Mouse (Mus musculus): Measurements from ENCODE around the gene Capg. TPM values are rescaled to one million over a fixed set of nuclear protein-coding genes. Genes with fewer than 3 reads are reported as not detected.

The Capg gene
- total and polyA plus RNA-seq, 2 experiments from 2014 or later: 7.6 to 8.9 TPM

DNA sequence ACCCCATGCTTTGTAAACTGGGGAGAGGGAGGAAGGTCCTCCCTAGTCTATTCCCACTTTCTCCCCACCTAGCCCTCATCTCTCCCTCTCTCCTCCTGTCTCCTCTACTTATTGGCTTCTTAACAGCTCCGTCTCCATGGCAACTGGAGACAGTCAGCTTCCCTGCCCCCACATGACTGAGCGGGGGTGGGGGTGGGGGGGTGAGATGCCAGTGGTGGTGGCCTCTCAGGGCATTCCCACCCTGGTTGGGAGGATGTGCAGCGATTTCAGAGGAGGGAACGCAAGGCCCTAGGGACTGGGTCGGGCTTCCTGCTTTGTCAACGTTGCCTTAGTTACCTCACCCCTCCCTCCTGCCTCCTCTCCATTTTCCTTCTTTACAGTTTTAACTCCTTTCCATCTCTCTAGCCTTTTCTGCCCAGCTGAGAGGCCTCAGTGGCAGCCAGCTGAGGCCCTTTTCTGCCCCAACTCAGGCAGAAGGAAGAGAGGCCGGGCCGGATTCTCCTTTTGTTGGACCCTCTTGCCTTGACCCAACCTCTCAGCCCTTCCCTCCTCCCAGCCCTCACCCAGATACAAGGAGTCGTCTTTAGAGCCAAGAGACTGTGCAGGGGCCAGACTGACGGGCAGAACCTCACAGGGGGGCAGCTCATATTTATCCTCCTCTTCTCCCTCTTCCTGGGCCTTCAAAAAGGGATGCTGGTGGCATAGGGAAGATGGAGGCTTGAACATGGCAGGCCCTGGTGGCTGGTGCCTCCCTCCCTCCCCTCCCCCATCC lies 24.1 kb upstream of the Capg start:
- no peaks in the 10 kb centered on the region for H3K36me3 ChIP-seq (ENCODE audit: insufficient read depth)
- WGBS: 3% methylated on average over 10 of the region's 10 CpGs
- no peak for TF ChIP-seq CTCF (IDR thresholded peaks at IDR 0.05; ENCODE audit: low read depth)
- peak; percentile 96 for ATAC-seq
- no peaks in the 10 kb centered on the region for H3K27me3 ChIP-seq (ENCODE audit: insufficient read depth, low read length)
- peak overlapping the region; percentile 32 for H3K4me2 ChIP-seq (ENCODE audit: low read depth)
- peak overlapping the region; percentile 33 for H3K9ac ChIP-seq
- H3K9me3 ChIP-seq (ENCODE audit: low read length): no peaks in the 10 kb centered on the region
- peak; percentile 93 for DNase-seq
- H3K27ac ChIP-seq (ENCODE audit: low read depth, low read length): peak overlapping the region; percentile 94
- no peak overlapping the region; the same call in 1 of the 2 replicates for H3K4me3 ChIP-seq (ENCODE audit: low read depth, low read length)
- H3K4me1 ChIP-seq (ENCODE audit: insufficient read depth): peaks cover 21% of the 10 kb centered on the region

DNA sequence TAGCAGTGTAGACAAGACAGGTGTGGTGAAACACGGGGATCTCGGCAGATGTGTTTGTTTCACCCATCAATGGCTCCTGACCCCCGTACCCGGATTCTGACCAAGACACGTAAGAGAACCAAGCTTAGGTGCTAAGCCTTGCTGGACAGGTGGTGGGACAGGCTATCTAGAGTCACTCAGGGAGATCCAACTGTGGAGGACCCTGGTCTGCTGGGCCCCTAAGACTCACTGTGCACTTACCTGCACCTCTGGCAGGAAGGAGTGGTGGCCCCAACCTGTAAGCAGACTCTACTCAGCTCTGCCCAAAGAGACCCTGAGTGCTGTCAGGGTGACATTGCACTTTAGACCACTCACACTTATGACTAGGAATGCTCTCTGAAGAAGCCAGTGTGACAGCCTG lies 23.3 kb upstream of the Capg start:
- H3K4me3 ChIP-seq (ENCODE audit: low read depth, low read length): no peak overlapping the region
- ATAC-seq (no peak), DNase-seq (no peak)
- no peak overlapping the region for H3K9ac ChIP-seq
- H3K36me3 ChIP-seq (ENCODE audit: insufficient read depth): no peaks in the 10 kb centered on the region
- TF ChIP-seq CTCF (IDR thresholded peaks at IDR 0.05; ENCODE audit: low read depth): no peak
- H3K4me1 ChIP-seq (ENCODE audit: insufficient read depth): peaks cover 21% of the 10 kb centered on the region
- no peaks in the 10 kb centered on the region for H3K9me3 ChIP-seq (ENCODE audit: low read length)
- peak overlapping the region; percentile 94 for H3K27ac ChIP-seq (ENCODE audit: low read depth, low read length)
- no peak overlapping the region for H3K4me2 ChIP-seq (ENCODE audit: low read depth)
- no peaks in the 10 kb centered on the region for H3K27me3 ChIP-seq (ENCODE audit: insufficient read depth, low read length)
- 94% methylated on average over 5 of the region's 5 CpGs for WGBS

- DNase-seq: no peak
- Histone ChIP-seq H3K27me3 (ENCODE audit: insufficient read depth, low read length) (no peaks in the 10 kb centered on the region), H3K36me3 (ENCODE audit: insufficient read depth) (no peaks in the 10 kb centered on the region), H3K9ac (no peak within 1 kb of the TSS), H3K4me2 (ENCODE audit: low read depth) (peak within 1 kb of the TSS; percentile 32; the same call in 1 of the 2 replicates), H3K9me3 (ENCODE audit: low read length) (no peaks in the 10 kb centered on the region), H3K4me1 (ENCODE audit: insufficient read depth) (peaks cover 21% of the 10 kb centered on the region), H3K27ac (ENCODE audit: low read depth, low read length) (peak within 1 kb of the TSS; percentile 94), H3K4me3 (ENCODE audit: low read depth, low read length) (no peak within 1 kb of the TSS)
- no peak for TF ChIP-seq CTCF (IDR thresholded peaks at IDR 0.05; ENCODE audit: low read depth)
- no peak for ATAC-seq
- WGBS: 91% methylated on average over 5 of the region's 5 CpGs
Measured at GRCm38 (mm10) chr6:72521607-72522006, 22.6 kb upstream of the Capg start, which contains the start of gene Sh2d6. TSS of gene Sh2d6 (minus strand) at chr6:72521707.

DNA sequence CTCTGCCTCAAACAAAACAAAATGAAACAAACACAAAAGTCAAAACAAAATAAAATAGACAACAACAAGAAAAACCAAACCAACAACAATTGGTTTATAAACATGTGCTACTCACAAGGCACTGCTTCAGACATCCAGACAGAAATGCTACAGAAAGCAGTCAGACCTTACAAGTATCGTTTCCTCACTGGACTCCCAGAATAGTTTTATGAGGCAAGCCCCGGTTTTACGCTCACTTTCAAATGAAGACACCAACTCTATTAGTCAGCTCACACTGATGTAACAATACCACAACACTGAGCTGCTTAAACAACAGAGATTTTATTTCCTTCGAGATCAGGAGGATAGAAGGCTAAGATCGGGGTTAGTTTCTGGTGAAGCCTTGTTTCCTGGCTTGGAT lies 21.9 kb upstream of the Capg start:
- Histone ChIP-seq H3K4me3 (ENCODE audit: low read depth, low read length) (no peak overlapping the region), H3K27me3 (ENCODE audit: insufficient read depth, low read length) (no peaks in the 10 kb centered on the region), H3K4me1 (ENCODE audit: insufficient read depth) (peaks cover 21% of the 10 kb centered on the region), H3K9ac (no peak overlapping the region), H3K27ac (ENCODE audit: low read depth, low read length) (no peak overlapping the region), H3K4me2 (ENCODE audit: low read depth) (no peak overlapping the region), H3K36me3 (ENCODE audit: insufficient read depth) (no peaks in the 10 kb centered on the region), H3K9me3 (ENCODE audit: low read length) (no peaks in the 10 kb centered on the region)
- TF ChIP-seq CTCF (IDR thresholded peaks at IDR 0.05; ENCODE audit: low read depth): no peak
- 87% methylated on average over 5 of the region's 5 CpGs for WGBS
- ATAC-seq (no peak), DNase-seq (no peak)

- H3K4me3 ChIP-seq (ENCODE audit: low read depth, low read length): no peak overlapping the region
- peaks cover 21% of the 10 kb centered on the region for H3K4me1 ChIP-seq (ENCODE audit: insufficient read depth)
- ATAC-seq (no peak), DNase-seq (no peak)
- no peak for TF ChIP-seq CTCF (IDR thresholded peaks at IDR 0.05; ENCODE audit: low read depth)
- WGBS: 68% methylated on average over 4 of the region's 4 CpGs
- H3K27ac ChIP-seq (ENCODE audit: low read depth, low read length): no peak overlapping the region
- no peaks in the 10 kb centered on the region for H3K36me3 ChIP-seq (ENCODE audit: insufficient read depth)
- no peak overlapping the region for H3K4me2 ChIP-seq (ENCODE audit: low read depth)
- no peaks in the 10 kb centered on the region for H3K9me3 ChIP-seq (ENCODE audit: low read length)
- H3K9ac ChIP-seq: no peak overlapping the region
- H3K27me3 ChIP-seq (ENCODE audit: insufficient read depth, low read length): no peaks in the 10 kb centered on the region
Measured at GRCm38 (mm10) chr6:72523222-72523621, 21.0 kb upstream of the Capg start.

DNA sequence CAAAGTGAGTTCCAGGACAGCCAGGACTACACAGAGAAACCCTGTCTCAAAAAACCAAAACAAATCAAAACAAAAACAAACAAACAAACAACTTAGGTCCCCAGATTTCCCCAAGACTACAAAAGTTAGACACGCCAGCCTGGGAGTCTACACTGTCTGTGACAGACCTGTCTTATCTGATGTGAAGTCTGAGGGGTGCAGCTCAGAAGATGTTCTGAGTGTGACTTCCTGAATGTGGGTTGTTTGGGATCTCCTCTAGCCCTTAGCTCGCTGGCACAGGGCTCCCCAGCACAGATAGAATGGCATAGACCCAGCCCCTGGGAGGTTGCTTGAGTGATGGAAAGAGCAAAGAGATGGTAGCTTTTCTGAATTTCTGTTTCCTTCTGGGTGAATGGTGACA lies 20.0 kb upstream of the Capg start:
- DNase-seq: no peak
- no peak overlapping the region for H3K9ac ChIP-seq
- WGBS: 77% methylated on average over 2 of the region's 2 CpGs
- H3K27ac ChIP-seq (ENCODE audit: low read depth, low read length): no peak overlapping the region
- peaks cover 13% of the 10 kb centered on the region for H3K4me1 ChIP-seq (ENCODE audit: insufficient read depth)
- H3K9me3 ChIP-seq (ENCODE audit: low read length): no peaks in the 10 kb centered on the region
- TF ChIP-seq CTCF (IDR thresholded peaks at IDR 0.05; ENCODE audit: low read depth): no peak
- H3K4me3 ChIP-seq (ENCODE audit: low read depth, low read length): no peak overlapping the region
- H3K36me3 ChIP-seq (ENCODE audit: insufficient read depth): no peaks in the 10 kb centered on the region
- H3K27me3 ChIP-seq (ENCODE audit: insufficient read depth, low read length): no peaks in the 10 kb centered on the region
- H3K4me2 ChIP-seq (ENCODE audit: low read depth): no peak overlapping the region
- no peak for ATAC-seq

DNA sequence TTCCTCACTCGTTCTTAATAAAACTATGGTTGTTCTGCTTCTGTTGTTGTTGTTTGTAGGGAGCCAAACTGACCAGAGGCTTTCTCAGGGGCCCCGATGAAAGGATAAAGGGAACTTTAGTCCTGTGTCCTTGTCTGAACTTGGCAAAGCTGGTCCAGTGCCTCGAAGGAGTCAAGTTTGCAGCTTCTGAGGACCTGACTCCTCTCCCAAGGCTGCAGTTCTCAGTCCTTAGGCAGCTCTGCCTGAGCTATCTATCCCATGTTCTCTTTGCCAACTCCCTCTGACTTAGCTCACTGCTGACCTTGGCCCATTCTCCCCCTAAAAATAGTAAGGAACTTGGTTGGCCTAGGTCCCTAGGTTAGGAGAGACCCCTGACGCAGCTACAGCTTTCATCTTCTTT lies 17.1 kb upstream of the Capg start:
- Histone ChIP-seq H3K27me3 (ENCODE audit: insufficient read depth, low read length) (no peaks in the 10 kb centered on the region), H3K4me2 (ENCODE audit: low read depth) (no peak overlapping the region), H3K36me3 (ENCODE audit: insufficient read depth) (no peaks in the 10 kb centered on the region), H3K9me3 (ENCODE audit: low read length) (no peaks in the 10 kb centered on the region), H3K4me1 (ENCODE audit: insufficient read depth) (no peaks in the 10 kb centered on the region), H3K27ac (ENCODE audit: low read depth, low read length) (no peak overlapping the region), H3K9ac (no peak overlapping the region), H3K4me3 (ENCODE audit: low read depth, low read length) (no peak overlapping the region)
- ATAC-seq: no peak
- WGBS: 89% methylated on average over 4 of the region's 4 CpGs
- no peak for TF ChIP-seq CTCF (IDR thresholded peaks at IDR 0.05; ENCODE audit: low read depth)
- DNase-seq: no peak
